Mouse (Mus musculus) liver, adult 2 months (tissue): ENCODE data around the gene Cltc.

Source experiments
- CTCF ChIP-seq: fragments of 200-500 bp; IDR thresholded peaks from 2 replicates; pipeline ENCODE4 v1.5.1; 2011; ENCODE audit warnings: low read depth, low read length, control low read depth
- POLR2A ChIP-seq: fragments of 200-500 bp; IDR thresholded peaks from 2 replicates; pipeline ENCODE4 v1.6.1; 2011; ENCODE audit warnings: low read length, control low read depth; ENCODE audit not compliant: insufficient read depth; ENCODE audit errors: extremely low read depth

DNA sequence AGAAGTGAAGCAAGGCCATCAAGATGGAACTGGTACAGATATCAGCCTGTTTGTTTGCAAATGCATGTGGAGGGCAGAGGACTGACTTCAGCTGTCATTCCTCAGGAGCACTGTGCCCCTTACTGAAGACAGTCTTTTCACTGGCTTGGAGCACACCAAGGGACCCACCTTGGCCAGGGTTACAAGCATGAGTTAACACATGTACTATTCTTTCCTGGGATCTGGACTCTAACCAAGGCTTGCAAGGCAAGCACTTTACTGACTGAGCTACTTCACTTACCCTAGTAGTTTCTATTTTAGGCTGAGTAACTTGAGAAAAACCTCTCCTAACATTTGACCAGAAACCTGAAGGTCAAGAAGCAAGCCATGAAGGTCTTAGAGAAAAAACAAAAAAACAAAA lies 42.8 kb downstream of the Cltc start:
- TF ChIP-seq POLR2A, result no peak
- no peak for TF ChIP-seq CTCF
